Mouse (Mus musculus) T-cell, adult 2 months (primary cell): Measurements from ENCODE around the gene Hsd17b11.

Source experiments
- DNase-seq: peaks from one replicate; pipeline ENCODE4 v3.0.0; 2022; ENCODE audit warnings: low spot score

Hsd17b11 gene

GRCm38 (mm10) chr5:104021597-104022378 is at the start of gene Hsd17b11:
TSS of gene Hsd17b11 (minus strand) at chr5:104021919.
- DNase-seq: peak; percentile 55

- no peak for DNase-seq
Measured at GRCm38 (mm10) chr5:104071048-104071447, 49.3 kb upstream of the Hsd17b11 start.

GRCm38 (mm10) chr5:104068751-104069150 is 47.0 kb upstream of the Hsd17b11 start:
- DNase-seq: no peak

- no peak for DNase-seq
Measured at GRCm38 (mm10) chr5:104062773-104063551, 41.2 kb upstream of the Hsd17b11 start.

GRCm38 (mm10) chr5:104061936-104062772 is 40.4 kb upstream of the Hsd17b11 start:
- DNase-seq: no peak

GRCm38 (mm10) chr5:104060429-104060828 is 38.7 kb upstream of the Hsd17b11 start:
- DNase-seq: no peak

GRCm38 (mm10) chr5:104059628-104060027 is 37.9 kb upstream of the Hsd17b11 start:
- DNase-seq: no peak

GRCm38 (mm10) chr5:104058021-104058420 is 36.3 kb upstream of the Hsd17b11 start:
- DNase-seq: peak; percentile 60

- no peak for DNase-seq
Measured at GRCm38 (mm10) chr5:104056295-104056694, 34.6 kb upstream of the Hsd17b11 start.

- DNase-seq: no peak
Measured at GRCm38 (mm10) chr5:104055816-104056215, 34.1 kb upstream of the Hsd17b11 start.

GRCm38 (mm10) chr5:104054938-104055337 is 33.2 kb upstream of the Hsd17b11 start:
- no peak for DNase-seq

- peak; percentile 44 for DNase-seq
Measured at GRCm38 (mm10) chr5:104052956-104053355, 31.2 kb upstream of the Hsd17b11 start.

- DNase-seq: no peak
Measured at GRCm38 (mm10) chr5:104048139-104048538, 26.4 kb upstream of the Hsd17b11 start.

- no peak for DNase-seq
Measured at GRCm38 (mm10) chr5:104047200-104048105, 25.7 kb upstream of the Hsd17b11 start.

GRCm38 (mm10) chr5:104046256-104047199 is 24.8 kb upstream of the Hsd17b11 start, which contains the start of gene Nudt9:
TSS of gene Nudt9 (plus strand) at chr5:104046306.
- DNase-seq: peak; percentile 99

- no peak for DNase-seq
Measured at GRCm38 (mm10) chr5:104043704-104044103, 22.0 kb upstream of the Hsd17b11 start.

- DNase-seq: no peak
Measured at GRCm38 (mm10) chr5:104042906-104043305, 21.2 kb upstream of the Hsd17b11 start.

- no peak for DNase-seq
Measured at GRCm38 (mm10) chr5:104039154-104039932, 17.6 kb upstream of the Hsd17b11 start.

- DNase-seq: no peak
Measured at GRCm38 (mm10) chr5:104036686-104037085, 15.0 kb upstream of the Hsd17b11 start.
